8 mouse cellular contexts compared by ENCODE assay signal in genomic region chr9:44417892-44418363, GRCm38 (mm10). TPM values are rescaled to one million over a fixed set of nuclear protein-coding genes. Genes with fewer than 3 reads are reported as not detected.
DNase-seq lines count a peak whose midpoint lies in the region; ATAC-seq lines count a peak whose summit lies in the region.

No protein-coding gene starts in this region.

- H3K9ac ChIP-seq in intestine, embryonic 14.5 days (ENCODE audit: low read length): peak overlapping the region; percentile 78

- H3K27ac ChIP-seq in intestine, embryonic 14.5 days (ENCODE audit: low read depth): peak overlapping the region; percentile 64; the same call in 1 of the 2 replicates

- ATAC-seq in intestine, embryonic 14.5 days (replicated peaks; ENCODE audit: low FRiP score, low TSS enrichment, low read depth): peak; percentile 89
- peak; percentile 92 for ATAC-seq in megakaryocyte progenitor cell, adult 5-6 weeks (replicated peaks; ENCODE audit: poor library complexity)

- H3K4me2 ChIP-seq in intestine, embryonic 14.5 days (ENCODE audit: low read length): peak overlapping the region; percentile 84

- WGBS in intestine, embryonic 14.5 days: under 1% methylated on average over 38 of the region's 38 CpGs

- H3K27me3 ChIP-seq in intestine, embryonic 14.5 days (replicated peaks; ENCODE audit: control insufficient read depth, insufficient read depth, low read length): no peaks in the 10 kb centered on the region

- peak overlapping the region; percentile 77 for H3K4me3 ChIP-seq in intestine, embryonic 14.5 days (ENCODE audit: low read depth, low read length)

- H3K4me1 ChIP-seq in intestine, embryonic 14.5 days (replicated peaks; ENCODE audit: control insufficient read depth, insufficient read depth, low read length): peaks cover 6% of the 10 kb centered on the region; the same call in 1 of the 2 replicates

- peak; percentile 96 for DNase-seq in adrenal gland, adult 2 months
- DNase-seq in embryo, embryonic 11 days: peak; percentile 96
- DNase-seq in gastrocnemius, postnatal 25 days: peak; percentile 90
- DNase-seq in intestine, embryonic 14.5 days (ENCODE audit: low spot score): peak; percentile 96
- peak; percentile 94 to 97 for DNase-seq in left cerebral cortex, postnatal 10 days (ENCODE audit: extremely low spot score in 1 of 2, low spot score in 2 of 2)
- peak; percentile 96 to 97 for DNase-seq in right cerebral cortex, postnatal 10 days (ENCODE audit: low spot score in 2 of 2)
- peak; percentile 96 for DNase-seq in urinary bladder, postnatal 14 days (ENCODE audit: low spot score)

- no peaks in the 10 kb centered on the region for H3K9me3 ChIP-seq in intestine, embryonic 14.5 days (ENCODE audit: control insufficient read depth, low read length)

- intact Hi-C loops in left cerebral cortex, postnatal 10 days (cut with DNase I): no loop called here

- peaks cover 23% of the 10 kb centered on the region for H3K36me3 ChIP-seq in intestine, embryonic 14.5 days (ENCODE audit: control insufficient read depth, insufficient read depth, low read length)

RNA-seq across cellular contexts. Expression of gene Ccdc84, which starts 0.4 kb away (rescaled TPM):
- total RNA-seq in adrenal gland, adult 2 months (2021): 10 to 100 TPM; 14.5 to 21.1 TPM
- polyA plus RNA-seq in adrenal gland, adult 2 months (2012; rRNA removed): 12.3 and 23.7 TPM in 2 replicates
- 1 to 10 TPM; 3.9 to 5.8 TPM for total RNA-seq in gastrocnemius, postnatal 25 days (2021)
- 27.1 and 29.3 TPM in 2 replicates for polyA plus RNA-seq in intestine, embryonic 14.5 days (2014; fragmentation: Nextera tagmentation; extraction: Ambion mirVana)
- 10 to 100 TPM; 16.1 to 19.9 TPM for total RNA-seq in left cerebral cortex, postnatal 10 days (2021)
- 28.0 and 33.1 TPM in 2 replicates for total RNA-seq in megakaryocyte progenitor cell, adult 5-6 weeks (2015)
- 26.4 and 26.7 TPM in 2 replicates for total RNA-seq in megakaryocyte progenitor cell, adult 5-6 weeks (2017)

RNA-seq across cellular contexts. Expression of gene Trappc4, which starts 10.5 kb away (rescaled TPM):
- total RNA-seq in adrenal gland, adult 2 months (2021): 10 to 100 TPM; 81.3 to 92.1 TPM
- 44.2 and 51.2 TPM in 2 replicates for polyA plus RNA-seq in adrenal gland, adult 2 months (2012; rRNA removed)
- 10 to 100 TPM; 13.8 to 17.5 TPM for total RNA-seq in gastrocnemius, postnatal 25 days (2021)
- polyA plus RNA-seq in intestine, embryonic 14.5 days (2014; fragmentation: Nextera tagmentation; extraction: Ambion mirVana): 113 and 120 TPM in 2 replicates
- 10 to 100 TPM; 75.3 to 87.2 TPM for total RNA-seq in left cerebral cortex, postnatal 10 days (2021)
- 88.4 and 90.5 TPM in 2 replicates for total RNA-seq in megakaryocyte progenitor cell, adult 5-6 weeks (2015)
- 25.6 and 26.0 TPM in 2 replicates for total RNA-seq in megakaryocyte progenitor cell, adult 5-6 weeks (2017)

RNA-seq across cellular contexts. Expression of gene Rps25, which starts 11.0 kb away (rescaled TPM):
- total RNA-seq in adrenal gland, adult 2 months (2021): 1,000 to 10,000 TPM; 1,025 to 1,177 TPM
- polyA plus RNA-seq in adrenal gland, adult 2 months (2012; rRNA removed): 21.7 and 23.2 TPM in 2 replicates
- total RNA-seq in gastrocnemius, postnatal 25 days (2021): 100 to 1,000 TPM; 631 to 665 TPM
- polyA plus RNA-seq in intestine, embryonic 14.5 days (2014; fragmentation: Nextera tagmentation; extraction: Ambion mirVana): 2,858 and 3,005 TPM in 2 replicates
- 100 to 1,000 TPM; 711 to 765 TPM for total RNA-seq in left cerebral cortex, postnatal 10 days (2021)
- 3,273 and 3,407 TPM in 2 replicates for total RNA-seq in megakaryocyte progenitor cell, adult 5-6 weeks (2015)
- 2,047 and 2,155 TPM in 2 replicates for total RNA-seq in megakaryocyte progenitor cell, adult 5-6 weeks (2017)

RNA-seq across cellular contexts. Expression of gene Slc37a4, which starts 21.3 kb away (rescaled TPM):
- total RNA-seq in adrenal gland, adult 2 months (2021): 10 to 100 TPM; 14.4 to 15.6 TPM
- 27.9 and 33.5 TPM in 2 replicates for polyA plus RNA-seq in adrenal gland, adult 2 months (2012; rRNA removed)
- total RNA-seq in gastrocnemius, postnatal 25 days (2021): 100 to 1,000 TPM; 117 to 142 TPM
- polyA plus RNA-seq in intestine, embryonic 14.5 days (2014; fragmentation: Nextera tagmentation; extraction: Ambion mirVana): 37.8 and 38.1 TPM in 2 replicates
- 10 to 100 TPM; 36.9 to 40.1 TPM for total RNA-seq in left cerebral cortex, postnatal 10 days (2021)
- total RNA-seq in megakaryocyte progenitor cell, adult 5-6 weeks (2015): 28.8 and 30.6 TPM in 2 replicates
- 24.9 and 40.9 TPM in 2 replicates for total RNA-seq in megakaryocyte progenitor cell, adult 5-6 weeks (2017)

RNA-seq across cellular contexts. Expression of gene Foxr1, which starts 23.0 kb away (rescaled TPM):
- not detected for total RNA-seq in adrenal gland, adult 2 months (2021)
- polyA plus RNA-seq in adrenal gland, adult 2 months (2012; rRNA removed): not detected in 2 replicates
- total RNA-seq in gastrocnemius, postnatal 25 days (2021): not detected
- not detected in 2 replicates for polyA plus RNA-seq in intestine, embryonic 14.5 days (2014; fragmentation: Nextera tagmentation; extraction: Ambion mirVana)
- not detected for total RNA-seq in left cerebral cortex, postnatal 10 days (2021)
- not detected in 2 replicates for total RNA-seq in megakaryocyte progenitor cell, adult 5-6 weeks (2015)
- not detected in 2 replicates for total RNA-seq in megakaryocyte progenitor cell, adult 5-6 weeks (2017)

Comparison
In these comparisons a context has a peak if more than half of its experiments do, and no peak if none do; other contexts are left out.
1. Peak in every context shown above with its lines: DNase-seq, ATAC-seq, H3K4me3 ChIP-seq and H3K27ac ChIP-seq.